Mouse (Mus musculus): ENCODE data around the gene Efnb2. TPM values are rescaled to one million over a fixed set of nuclear protein-coding genes. Genes with fewer than 3 reads are reported as not detected.

Gene Efnb2
- polyA plus RNA-seq, 1 experiment from 2014 or later, result 0.68 TPM

- Histone ChIP-seq H3K4me3 (replicated peaks) (no peak overlapping the region), H3K9ac (no peak overlapping the region), H3K36me3 (replicated peaks) (no peaks in the 10 kb centered on the region), H3K27me3 (no peaks in the 10 kb centered on the region), H3K4me1 (replicated peaks) (no peaks in the 10 kb centered on the region), H3K9me3 (replicated peaks) (no peaks in the 10 kb centered on the region), H3K4me2 (no peak overlapping the region), H3K27ac (replicated peaks) (no peak overlapping the region)
- WGBS (ENCODE audit: insufficient replicate concordance), result 68% methylated on average over 7 of the region's 7 CpGs
- no peak for ATAC-seq (ENCODE audit: insufficient read depth)
Measured at GRCm38 (mm10) chr8:8631394-8631793, 29.6 kb downstream of the Efnb2 start.

- no peaks in the 10 kb centered on the region for H3K36me3 ChIP-seq (replicated peaks)
- no peaks in the 10 kb centered on the region for H3K27me3 ChIP-seq
- H3K4me1 ChIP-seq (replicated peaks), result no peaks in the 10 kb centered on the region
- H3K4me2 ChIP-seq, result no peak overlapping the region
- H3K27ac ChIP-seq (replicated peaks), result no peak overlapping the region
- H3K9ac ChIP-seq, result no peak overlapping the region
- ATAC-seq (ENCODE audit: insufficient read depth), result no peak
- no peaks in the 10 kb centered on the region for H3K9me3 ChIP-seq (replicated peaks)
- no peak overlapping the region for H3K4me3 ChIP-seq (replicated peaks)
- WGBS (ENCODE audit: insufficient replicate concordance), result 47% methylated on average over 7 of the region's 7 CpGs
Measured at GRCm38 (mm10) chr8:8624017-8624416, 37.0 kb downstream of the Efnb2 start.

GRCm38 (mm10) chr8:8623486-8623885, 37.6 kb downstream of the Efnb2 start:
- 15% methylated on average over 8 of the region's 8 CpGs for WGBS (ENCODE audit: insufficient replicate concordance)
- H3K36me3 ChIP-seq (replicated peaks), result no peaks in the 10 kb centered on the region
- ATAC-seq (ENCODE audit: insufficient read depth), result no peak

GRCm38 (mm10) chr8:8622476-8622875, 38.6 kb downstream of the Efnb2 start:
- Histone ChIP-seq H3K9ac (no peak overlapping the region), H3K4me2 (no peak overlapping the region), H3K4me1 (replicated peaks) (no peaks in the 10 kb centered on the region), H3K36me3 (replicated peaks) (no peaks in the 10 kb centered on the region), H3K9me3 (replicated peaks) (no peaks in the 10 kb centered on the region), H3K4me3 (replicated peaks) (no peak overlapping the region), H3K27ac (replicated peaks) (no peak overlapping the region), H3K27me3 (no peaks in the 10 kb centered on the region)
- no peak for ATAC-seq (ENCODE audit: insufficient read depth)
- WGBS (ENCODE audit: insufficient replicate concordance), result 65% methylated on average over 3 of the region's 3 CpGs

More at GRCm38 (mm10) chr8:8623486-8623885, 37.6 kb downstream of the Efnb2 start:
- Histone ChIP-seq H3K4me2 (no peak overlapping the region), H3K9ac (no peak overlapping the region), H3K9me3 (replicated peaks) (no peaks in the 10 kb centered on the region), H3K4me3 (replicated peaks) (no peak overlapping the region), H3K4me1 (replicated peaks) (no peaks in the 10 kb centered on the region), H3K27ac (replicated peaks) (no peak overlapping the region), H3K27me3 (no peaks in the 10 kb centered on the region)

GRCm38 (mm10) chr8:8622031-8622430, 39.0 kb downstream of the Efnb2 start:
- Histone ChIP-seq H3K4me3 (replicated peaks) (no peak overlapping the region), H3K9ac (no peak overlapping the region), H3K27ac (replicated peaks) (no peak overlapping the region), H3K4me2 (no peak overlapping the region), H3K4me1 (replicated peaks) (no peaks in the 10 kb centered on the region), H3K36me3 (replicated peaks) (no peaks in the 10 kb centered on the region), H3K9me3 (replicated peaks) (no peaks in the 10 kb centered on the region), H3K27me3 (no peaks in the 10 kb centered on the region)
- ATAC-seq (ENCODE audit: insufficient read depth), result no peak
- 73% methylated on average over 12 of the region's 12 CpGs for WGBS (ENCODE audit: insufficient replicate concordance)

GRCm38 (mm10) chr8:8621236-8621917, 39.7 kb downstream of the Efnb2 start:
- ATAC-seq (ENCODE audit: insufficient read depth), result no peak
- 78% methylated on average over 16 of the region's 16 CpGs for WGBS (ENCODE audit: insufficient replicate concordance)

GRCm38 (mm10) chr8:8620536-8620935, 40.5 kb downstream of the Efnb2 start:
- H3K36me3 ChIP-seq (replicated peaks), result no peaks in the 10 kb centered on the region
- no peak for ATAC-seq (ENCODE audit: insufficient read depth)
- no peaks in the 10 kb centered on the region for H3K27me3 ChIP-seq
- H3K4me1 ChIP-seq (replicated peaks), result no peaks in the 10 kb centered on the region
- WGBS (ENCODE audit: insufficient replicate concordance), result 79% methylated on average over 21 of the region's 21 CpGs
- no peak overlapping the region for H3K27ac ChIP-seq (replicated peaks)
- H3K9me3 ChIP-seq (replicated peaks), result no peaks in the 10 kb centered on the region
- no peak overlapping the region for H3K9ac ChIP-seq
- no peak overlapping the region for H3K4me2 ChIP-seq
- H3K4me3 ChIP-seq (replicated peaks), result no peak overlapping the region

More at GRCm38 (mm10) chr8:8621236-8621917, 39.7 kb downstream of the Efnb2 start:
- Histone ChIP-seq H3K4me1 (replicated peaks) (no peaks in the 10 kb centered on the region), H3K36me3 (replicated peaks) (no peaks in the 10 kb centered on the region), H3K4me2 (no peak overlapping the region), H3K9ac (no peak overlapping the region), H3K9me3 (replicated peaks) (no peaks in the 10 kb centered on the region), H3K27ac (replicated peaks) (no peak overlapping the region), H3K4me3 (replicated peaks) (no peak overlapping the region), H3K27me3 (no peaks in the 10 kb centered on the region)

- no peaks in the 10 kb centered on the region for H3K4me1 ChIP-seq (replicated peaks)
- H3K4me3 ChIP-seq (replicated peaks), result no peak overlapping the region
- H3K27me3 ChIP-seq, result no peaks in the 10 kb centered on the region
- H3K9me3 ChIP-seq (replicated peaks), result no peaks in the 10 kb centered on the region
- H3K36me3 ChIP-seq (replicated peaks), result no peaks in the 10 kb centered on the region
- H3K4me2 ChIP-seq, result no peak overlapping the region
- no peak overlapping the region for H3K9ac ChIP-seq
- H3K27ac ChIP-seq (replicated peaks), result no peak overlapping the region
- ATAC-seq (ENCODE audit: insufficient read depth), result no peak
- WGBS (ENCODE audit: insufficient replicate concordance), result 71% methylated on average over 19 of the region's 19 CpGs
Measured at GRCm38 (mm10) chr8:8619221-8620194, 41.5 kb downstream of the Efnb2 start.

GRCm38 (mm10) chr8:8613844-8614243, 47.2 kb downstream of the Efnb2 start:
- ATAC-seq (ENCODE audit: insufficient read depth), result no peak
- no peaks in the 10 kb centered on the region for H3K27me3 ChIP-seq
- H3K4me1 ChIP-seq (replicated peaks), result no peaks in the 10 kb centered on the region

GRCm38 (mm10) chr8:8611928-8612327, 49.1 kb downstream of the Efnb2 start:
- ATAC-seq (ENCODE audit: insufficient read depth), result no peak
- 58% methylated on average over 4 of the region's 4 CpGs for WGBS (ENCODE audit: insufficient replicate concordance)
- Histone ChIP-seq H3K36me3 (replicated peaks) (no peaks in the 10 kb centered on the region), H3K9me3 (replicated peaks) (no peaks in the 10 kb centered on the region), H3K4me3 (replicated peaks) (no peak overlapping the region), H3K4me1 (replicated peaks) (no peaks in the 10 kb centered on the region), H3K27me3 (no peaks in the 10 kb centered on the region), H3K9ac (no peak overlapping the region), H3K4me2 (no peak overlapping the region), H3K27ac (replicated peaks) (no peak overlapping the region)

More at GRCm38 (mm10) chr8:8613844-8614243, 47.2 kb downstream of the Efnb2 start:
- H3K9me3 ChIP-seq (replicated peaks), result no peaks in the 10 kb centered on the region
- H3K4me3 ChIP-seq (replicated peaks), result no peak overlapping the region
- WGBS (ENCODE audit: insufficient replicate concordance), result 35% methylated on average over 1 of the region's 1 CpGs
- no peaks in the 10 kb centered on the region for H3K36me3 ChIP-seq (replicated peaks)
- H3K9ac ChIP-seq, result no peak overlapping the region
- no peak overlapping the region for H3K4me2 ChIP-seq
- H3K27ac ChIP-seq (replicated peaks), result no peak overlapping the region

GRCm38 (mm10) chr8:8609791-8610190, 51.3 kb downstream of the Efnb2 start:
- no peaks in the 10 kb centered on the region for H3K36me3 ChIP-seq (replicated peaks)
- H3K4me1 ChIP-seq (replicated peaks), result no peaks in the 10 kb centered on the region
- ATAC-seq (ENCODE audit: insufficient read depth), result no peak
- 24% methylated on average over 7 of the region's 7 CpGs for WGBS (ENCODE audit: insufficient replicate concordance)
- H3K9me3 ChIP-seq (replicated peaks), result no peaks in the 10 kb centered on the region
- H3K4me2 ChIP-seq, result no peak overlapping the region
- no peak overlapping the region for H3K27ac ChIP-seq (replicated peaks)
- no peak overlapping the region for H3K4me3 ChIP-seq (replicated peaks)
- H3K27me3 ChIP-seq, result no peaks in the 10 kb centered on the region
- no peak overlapping the region for H3K9ac ChIP-seq
